Mouse (Mus musculus) left cerebral cortex, adult 8-10 months (tissue): ENCODE data around the gene Gm21915. TPM values are rescaled to one million over a fixed set of nuclear protein-coding genes. Genes with fewer than 3 reads are reported as not detected.

ENCODE experiments used
- DNase-seq, 2 experiments: peaks; one replicate each; pipeline ENCODE4 v3.0.0; 2022; ENCODE audit warnings: low spot score in 2 of 2
- total RNA-seq, 4 experiments: library from RNA; stranded (reverse); gene quantifications; 2 replicates each; pipeline ENCODE4 v1.2.4; 2022

The Gm21915 gene
- total RNA-seq, 4 experiments from 2014 or later = not detected

- peak in 1 of 2 experiments; percentile 55 for DNase-seq
These were observed 46.9 kb downstream of the Gm21915 start for GRCm38 (mm10) chr9:40717182-40717874.

GRCm38 (mm10) chr9:40717875-40718185 is 47.4 kb downstream of the Gm21915 start:
- no peak for DNase-seq

Other genes with a start within 250 kb of the Gm21915 start
- 100 to 1,000 TPM; 125 to 138 (median 137) TPM for gene Gramd1b, start 139.2 kb upstream of the Gm21915 start, total RNA-seq
- gene Clmp, start 15.3 kb downstream of the Gm21915 start, total RNA-seq = 10 to 100 TPM; 23.9 to 26.1 (median 25.0) TPM
- gene Hspa8, start 130.4 kb downstream of the Gm21915 start, total RNA-seq = 1,000 to 10,000 TPM; 1,516 to 1,907 (median 1,709) TPM
- not detected for gene Bsx, start 203.5 kb downstream of the Gm21915 start, total RNA-seq